Mouse (Mus musculus) MEL (cell line): Measurements from ENCODE around the gene Crip2.

Experiments
- CTCF ChIP-seq, 3 experiments: IDR thresholded peaks in 2 of 3; conservative IDR thresholded peaks in 1 of 3; 2 replicates each; pipeline ENCODE4 v1.5.1; 2011 to 2012; ENCODE audit warnings: low read length in 3 of 3, low read depth in 2 of 3, mild to moderate bottlenecking in 2 of 3, improper control_type of control experiment in 1 of 3, inconsistent platforms in 1 of 3, mixed read lengths in 1 of 3, moderate library complexity in 1 of 3; ENCODE audit not compliant: control insufficient read depth in 1 of 3, insufficient read depth in 1 of 3, poor library complexity in 1 of 3, severe bottlenecking in 1 of 3
- MAZ ChIP-seq: IDR thresholded peaks from 2 replicates; pipeline ENCODE4 v1.6.1; 2012; ENCODE audit warnings: low read depth, mild to moderate bottlenecking, inconsistent platforms, low read length, improper control_type of control experiment
- TCF12 ChIP-seq: IDR thresholded peaks from 2 replicates; pipeline ENCODE4 v1.6.1; 2014; ENCODE audit warnings: low read depth, mild to moderate bottlenecking, inconsistent platforms, low read length, improper control_type of control experiment, moderate library complexity

DNA sequence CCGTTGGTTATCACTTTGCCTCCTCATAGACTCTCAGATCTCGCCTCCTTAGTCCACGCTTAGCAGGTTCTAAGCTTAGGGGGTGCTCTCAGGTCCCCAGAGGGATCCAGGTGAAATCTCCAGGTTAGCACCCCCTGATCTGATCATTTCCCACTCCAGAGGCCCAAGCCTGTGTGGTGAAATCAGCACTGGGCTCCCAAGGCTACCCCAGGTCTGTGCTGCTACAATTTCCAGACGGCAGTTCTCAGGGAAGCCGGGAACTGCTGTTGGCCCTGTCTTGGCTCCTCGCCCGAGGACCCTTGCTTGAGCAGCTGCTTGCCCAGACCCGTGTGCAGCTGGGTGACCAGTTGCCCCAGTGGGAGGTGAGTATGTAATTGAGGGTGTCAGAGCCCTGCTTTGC lies 17.0 kb downstream of the Crip2 start:
- TF ChIP-seq CTCF (IDR thresholded peaks at IDR 0.05 in 2 of 3, conservative IDR thresholded peaks at IDR 0.05 in 1 of 3; ENCODE audit: control insufficient read depth in 1 of 3, insufficient read depth in 1 of 3, low read depth in 2 of 3, low read length in 3 of 3, poor library complexity in 1 of 3, severe bottlenecking in 1 of 3) (no peak), MAZ (no peak), TCF12 (no peak)
